Mouse (Mus musculus) c-Kit-negative CD71-positive TER-119-positive erythroid progenitor cells, embryonic 14.5 days (primary cell): ENCODE data around the gene Bud13.

Experiments used
- DNase-seq: peaks from one replicate; pipeline ENCODE4 v3.0.0-alpha.2; 2013; ENCODE audit warnings: low read depth, low spot score

The Bud13 gene

DNA sequence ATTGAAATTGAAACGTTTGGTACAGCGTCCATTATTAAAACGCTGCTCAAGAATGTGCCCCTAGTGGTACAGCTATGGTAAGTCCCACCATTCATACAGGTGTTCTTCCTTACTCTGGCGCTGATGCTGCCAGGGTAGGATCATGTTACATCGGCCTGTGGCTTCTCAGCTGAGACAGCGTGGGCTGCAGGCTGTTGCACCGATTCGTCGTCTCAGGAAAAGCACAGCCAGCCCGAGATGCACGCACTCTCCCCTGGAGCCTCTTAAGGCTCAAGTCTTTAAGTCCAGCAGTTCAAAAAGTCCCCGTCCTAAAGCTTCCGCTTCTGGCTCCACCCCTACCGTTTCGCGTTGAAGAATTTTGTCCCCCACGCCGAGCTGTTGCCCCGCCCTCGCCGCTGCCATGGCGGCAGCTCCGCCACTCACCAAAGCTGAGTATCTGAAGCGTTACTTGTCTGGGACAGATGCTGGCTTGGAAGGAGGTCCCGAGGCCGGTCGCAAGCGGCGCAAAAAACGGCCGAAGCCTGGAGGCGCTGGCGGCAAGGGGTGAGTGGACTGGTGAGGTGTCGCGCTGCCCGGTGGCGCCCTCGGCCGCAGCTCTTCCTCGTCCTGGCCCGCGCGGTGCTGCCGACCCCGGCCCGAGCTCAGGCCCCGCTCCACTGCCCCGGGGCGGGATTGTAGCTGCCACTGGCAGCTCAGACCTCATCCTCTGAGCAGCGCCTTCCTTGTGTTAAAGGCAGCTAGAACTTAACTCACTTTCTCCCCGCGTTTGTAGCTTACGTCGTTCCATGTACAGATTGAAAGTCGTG lies at the start of gene Bud13:
TSS of gene Bud13 (plus strand) at position 378 of the 806 bp plus-strand sequence.
- DNase-seq = peak; percentile 89

DNA sequence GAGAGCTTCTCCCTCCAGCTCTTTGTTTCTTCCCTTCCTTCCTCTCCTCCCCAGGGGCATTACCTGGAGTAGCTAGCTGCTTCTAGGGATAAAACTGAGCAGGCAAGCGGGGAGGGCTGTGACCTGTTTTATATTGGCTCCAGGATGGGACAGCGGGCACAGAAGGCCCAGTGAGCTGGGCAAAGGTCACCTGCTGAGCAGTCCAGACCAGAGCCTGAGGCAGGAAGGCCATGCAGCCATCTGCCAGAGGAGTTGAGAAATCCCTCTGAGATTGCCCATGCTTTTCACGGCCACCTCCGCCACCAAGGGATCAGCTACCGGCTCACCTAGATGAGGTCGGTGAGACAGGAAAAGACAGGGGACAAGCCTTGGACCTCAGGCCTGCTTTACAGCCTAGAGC lies 47.6 kb upstream of the Bud13 start:
- no peak for DNase-seq

DNA sequence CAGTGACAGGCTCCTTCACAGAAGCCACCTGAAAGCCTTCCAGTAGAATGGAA lies 47.4 kb upstream of the Bud13 start, which contains the start of gene Apoc3:
TSS of gene Apoc3 (minus strand) at position 41 of the 53 bp plus-strand sequence.
- no peak for DNase-seq

DNA sequence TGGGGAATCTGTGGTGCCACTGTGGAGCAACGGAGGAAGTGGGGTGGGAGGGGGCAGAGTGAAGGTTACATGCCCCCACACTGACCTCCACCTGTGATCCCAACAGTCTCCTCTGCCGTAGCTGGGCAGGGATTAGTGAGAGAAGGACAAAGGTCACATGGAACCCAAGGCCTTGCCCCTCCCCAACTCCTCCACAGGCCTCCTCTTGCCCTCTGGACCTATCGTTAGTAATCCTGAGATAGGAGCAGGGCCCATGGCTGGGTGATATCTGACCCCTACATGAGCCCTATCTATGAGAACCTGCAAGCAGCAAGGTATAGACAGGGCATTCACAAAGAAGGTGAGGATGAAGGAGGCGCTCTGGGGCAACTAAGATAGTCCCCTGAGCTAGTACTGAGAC lies 47.2 kb upstream of the Bud13 start:
- no peak for DNase-seq

DNA sequence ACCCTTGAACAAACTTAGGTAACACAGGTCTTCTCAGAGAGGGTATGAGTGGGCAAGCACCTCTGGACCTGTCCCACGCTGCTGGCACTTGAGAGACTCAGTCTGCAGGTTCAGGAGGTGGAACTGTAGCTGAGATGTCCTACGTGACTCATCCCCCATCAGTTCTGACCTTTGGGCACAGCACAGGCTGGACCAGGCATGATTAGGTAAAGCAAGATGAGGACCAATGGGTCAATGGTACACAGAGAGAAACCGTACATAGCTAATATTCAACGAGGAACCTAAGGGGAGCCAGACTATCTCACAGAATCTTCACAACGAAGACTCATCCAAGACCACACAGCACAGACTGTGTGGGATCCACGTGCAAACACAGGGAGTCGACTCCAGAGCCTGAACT lies 44.0 kb upstream of the Bud13 start:
- DNase-seq = no peak

DNA sequence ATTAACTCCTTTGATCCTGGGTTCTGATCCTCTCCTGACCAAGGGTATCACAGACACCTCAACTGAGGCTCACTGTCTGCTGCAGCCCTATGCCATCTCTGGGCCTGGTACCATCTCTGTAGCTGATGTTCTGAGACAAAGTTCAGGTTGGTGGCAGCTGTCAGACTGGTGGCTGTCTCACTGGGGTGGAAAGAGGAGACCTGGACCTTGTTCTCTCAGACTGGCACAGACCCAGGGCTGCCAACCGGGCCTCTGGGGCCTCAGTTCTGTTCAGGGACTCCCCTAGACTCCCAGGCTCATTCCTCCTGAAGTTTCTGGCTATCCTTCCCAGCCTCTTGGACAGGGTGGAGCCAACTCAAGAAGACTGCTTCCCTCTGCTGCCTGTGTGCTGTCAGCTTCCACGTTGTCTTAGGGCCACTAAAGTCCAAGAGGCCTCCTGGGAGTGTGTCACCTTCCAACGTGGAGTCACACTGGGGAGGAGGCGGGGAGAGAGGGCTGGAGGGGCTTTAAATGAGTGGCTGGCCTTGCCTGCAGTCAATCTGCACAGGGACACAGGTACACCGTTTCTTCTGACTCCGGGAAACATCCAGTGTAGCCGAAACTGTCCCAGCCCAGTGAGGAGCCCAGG lies 42.2 kb upstream of the Bud13 start, which contains the start of gene Apoa4:
TSS of gene Apoa4 (plus strand) at position 171 of the 628 bp plus-strand sequence.
- DNase-seq = no peak

DNA sequence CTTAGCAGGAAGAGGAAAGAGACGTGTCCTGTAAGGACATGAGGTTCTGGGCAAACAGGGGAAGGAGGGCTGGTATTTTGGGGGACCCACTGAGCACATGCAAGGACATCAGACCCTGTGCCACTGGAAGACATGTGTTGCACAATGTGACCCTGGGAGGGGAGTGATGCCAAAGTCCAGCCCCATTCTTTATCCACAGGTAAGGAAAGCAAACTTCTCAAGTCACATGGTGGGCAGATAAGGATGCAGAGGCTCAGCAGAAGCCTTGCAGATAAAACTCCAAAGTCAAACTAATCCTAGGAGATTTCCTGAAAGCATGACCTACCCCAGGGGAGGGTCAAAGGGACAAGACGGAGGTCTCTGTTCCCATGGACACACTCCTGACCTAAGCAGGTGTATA lies 41.0 kb upstream of the Bud13 start:
- DNase-seq = no peak

DNA sequence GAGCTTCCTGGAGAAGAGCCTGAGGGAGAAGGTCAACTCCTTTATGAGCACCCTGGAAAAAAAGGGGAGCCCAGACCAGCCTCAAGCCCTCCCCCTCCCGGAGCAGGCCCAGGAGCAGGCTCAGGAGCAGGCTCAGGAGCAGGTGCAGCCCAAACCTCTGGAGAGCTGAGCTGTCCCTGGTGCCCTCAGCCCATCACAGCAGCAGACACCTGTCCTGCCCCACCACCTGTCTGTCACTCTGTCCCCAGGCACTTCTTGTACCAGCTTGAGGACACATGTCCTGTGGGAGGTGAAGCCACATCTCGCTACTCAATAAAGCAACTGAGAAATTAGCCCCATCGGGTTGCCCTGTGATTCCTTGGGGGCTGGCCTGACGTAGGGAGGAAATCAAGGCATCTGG lies 39.7 kb upstream of the Bud13 start:
- no peak for DNase-seq

DNA sequence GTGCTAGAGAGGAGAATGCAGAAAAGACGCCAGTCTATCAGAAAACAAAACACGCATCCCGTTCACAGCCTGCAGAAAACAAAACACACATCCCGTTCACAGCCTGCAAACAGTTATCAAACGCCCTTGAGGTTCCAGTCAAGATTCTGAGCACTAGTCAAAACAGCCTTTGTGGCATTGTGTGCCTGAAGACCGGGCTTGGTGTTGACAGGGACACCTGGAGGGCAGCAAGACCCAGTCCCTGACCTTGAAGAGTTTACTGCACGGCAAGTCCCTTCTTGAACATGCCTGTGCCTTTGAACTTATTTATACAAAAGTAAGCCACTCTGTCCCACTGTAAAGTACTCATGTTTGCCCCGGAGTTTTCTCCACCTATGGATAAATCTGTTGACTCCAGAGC lies 39.2 kb upstream of the Bud13 start:
- no peak for DNase-seq

DNA sequence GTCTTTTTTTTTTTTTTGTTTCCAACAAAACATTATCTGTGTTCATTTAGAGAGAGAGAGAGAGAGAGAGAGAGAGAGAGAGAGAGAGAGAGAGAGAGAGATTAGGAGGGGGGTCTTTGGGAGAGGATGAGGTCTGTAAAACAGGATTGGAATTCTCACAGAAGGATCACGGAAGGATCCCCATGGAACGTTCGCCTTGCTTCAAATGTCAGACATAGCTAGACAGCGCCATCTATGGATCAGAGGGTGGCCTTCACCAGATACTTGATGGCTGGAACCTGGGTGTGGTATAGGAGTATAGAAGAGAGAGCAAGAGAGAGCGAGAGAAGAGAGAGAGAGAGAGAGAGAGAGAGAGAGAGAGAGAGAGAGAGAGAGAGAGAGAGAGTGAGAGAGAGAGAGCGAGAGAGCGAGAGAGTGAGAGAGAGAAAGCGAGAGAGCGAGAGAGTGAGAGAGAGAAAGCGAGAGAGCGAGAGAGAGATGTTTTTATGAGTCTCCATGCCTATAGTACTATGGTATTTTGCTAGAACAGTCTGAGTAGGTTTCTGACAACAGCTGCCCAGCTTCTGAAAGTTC lies 36.0 kb upstream of the Bud13 start:
- DNase-seq = peak; percentile 12

DNA sequence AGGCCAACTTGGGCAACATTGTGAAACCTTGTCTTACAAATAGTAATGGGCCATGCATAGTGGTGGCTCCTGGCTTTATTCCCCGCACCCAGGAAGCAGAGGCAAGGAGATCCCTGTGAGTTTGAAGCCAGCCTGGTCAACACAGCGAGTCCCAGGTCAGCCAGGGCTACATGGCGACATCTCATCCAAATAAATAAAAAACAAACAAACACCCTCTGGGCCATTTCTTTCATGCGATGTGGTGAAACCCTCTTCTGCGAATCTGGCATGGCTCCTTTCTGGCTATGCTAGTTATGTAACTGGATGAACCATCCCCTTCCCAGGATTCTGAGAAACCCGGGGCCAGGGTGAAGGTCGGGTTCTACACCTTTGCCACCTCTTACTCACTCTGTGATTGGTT lies 26.6 kb upstream of the Bud13 start:
- no peak for DNase-seq

DNA sequence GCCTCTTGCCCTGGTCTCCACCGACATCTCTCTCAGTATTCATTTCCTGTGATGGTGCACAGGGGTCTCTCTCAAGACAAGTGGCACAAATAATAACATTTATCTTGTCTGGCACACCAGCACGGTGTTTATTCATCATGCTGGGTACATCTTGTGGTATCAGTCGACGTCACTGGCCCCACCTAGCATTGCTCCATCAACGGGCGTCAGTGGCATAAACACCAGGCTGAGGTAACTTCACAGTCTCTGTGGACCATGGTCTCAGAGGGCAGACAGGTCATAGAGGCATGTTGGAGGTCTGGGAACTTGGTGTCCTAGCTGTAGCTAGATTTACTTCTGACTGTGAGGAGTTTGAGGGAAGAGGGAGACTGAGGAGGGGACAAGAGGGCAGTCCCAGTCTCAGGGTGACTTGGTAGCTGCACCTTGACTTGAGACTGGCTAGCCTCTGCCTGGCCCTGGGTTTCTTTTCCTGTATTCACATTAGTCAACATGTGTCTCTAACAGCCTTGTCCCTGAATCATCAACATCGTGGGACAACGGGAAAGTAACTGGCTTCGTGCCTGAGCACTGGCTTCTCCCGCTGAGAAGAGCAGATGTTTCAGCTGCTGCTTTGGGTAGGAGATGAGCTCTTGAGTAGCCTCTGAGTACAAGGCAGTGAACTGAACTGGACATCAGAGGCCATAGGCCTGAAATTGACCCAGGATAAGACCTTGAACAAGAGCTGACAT lies 26.0 kb upstream of the Bud13 start:
- no peak for DNase-seq

DNA sequence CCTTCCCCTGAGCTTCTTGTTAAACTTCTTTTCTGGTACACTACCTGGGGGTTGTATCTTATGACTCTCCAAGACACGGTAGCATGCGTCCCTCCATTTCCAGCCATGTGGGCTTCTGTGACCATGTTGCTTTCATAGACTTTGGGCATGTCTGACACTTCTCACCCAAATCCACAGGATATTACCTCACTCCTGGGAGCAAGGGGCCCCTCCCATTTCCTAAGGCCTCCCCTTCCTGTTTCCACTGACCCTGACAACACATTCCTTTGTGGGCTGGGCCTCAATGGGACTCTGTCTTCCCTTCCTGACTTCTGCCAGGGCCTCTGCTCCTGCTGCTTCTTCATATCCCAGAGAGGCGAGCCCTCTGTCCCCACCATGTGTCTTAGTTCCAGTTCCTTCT lies 25.3 kb upstream of the Bud13 start:
- no peak for DNase-seq

DNA sequence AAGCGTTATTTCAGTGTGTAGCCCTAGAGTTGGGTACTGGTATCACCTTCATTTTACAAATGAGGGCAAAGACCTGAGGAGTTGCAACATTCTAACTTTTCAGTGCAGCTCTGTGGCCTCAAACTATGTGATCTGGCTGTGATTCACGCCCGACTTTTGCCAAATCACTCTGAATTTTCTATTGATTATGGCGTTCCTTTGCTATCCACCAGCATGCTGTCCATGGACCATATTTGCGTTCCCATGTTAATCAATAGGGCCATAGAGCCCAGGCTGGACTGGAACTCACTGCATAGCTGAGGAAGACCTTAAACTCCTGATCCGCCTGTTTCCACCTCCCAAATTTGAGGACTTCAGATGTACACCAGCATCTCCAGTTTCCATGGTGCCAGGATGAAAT lies 23.7 kb upstream of the Bud13 start:
- no peak for DNase-seq

DNA sequence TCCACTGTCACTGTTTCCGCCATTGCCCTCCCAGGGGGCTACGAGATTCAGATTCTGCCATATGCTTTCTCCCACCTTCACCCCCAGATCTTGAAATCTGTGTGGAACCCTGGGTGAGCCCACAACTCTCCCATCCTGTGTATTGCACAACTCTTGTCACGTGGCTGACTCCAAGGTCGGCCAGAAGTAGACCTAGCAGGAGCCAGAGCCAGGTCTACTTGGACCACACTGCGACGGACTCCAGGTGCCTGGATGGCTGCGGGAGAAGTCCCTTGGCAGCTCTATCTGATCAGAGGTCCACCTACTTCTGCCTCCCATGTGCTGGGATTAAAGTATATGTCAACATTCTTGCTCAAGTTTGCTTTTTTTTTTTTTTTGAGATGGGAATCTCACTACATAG lies 21.7 kb upstream of the Bud13 start:
- no peak for DNase-seq

DNA sequence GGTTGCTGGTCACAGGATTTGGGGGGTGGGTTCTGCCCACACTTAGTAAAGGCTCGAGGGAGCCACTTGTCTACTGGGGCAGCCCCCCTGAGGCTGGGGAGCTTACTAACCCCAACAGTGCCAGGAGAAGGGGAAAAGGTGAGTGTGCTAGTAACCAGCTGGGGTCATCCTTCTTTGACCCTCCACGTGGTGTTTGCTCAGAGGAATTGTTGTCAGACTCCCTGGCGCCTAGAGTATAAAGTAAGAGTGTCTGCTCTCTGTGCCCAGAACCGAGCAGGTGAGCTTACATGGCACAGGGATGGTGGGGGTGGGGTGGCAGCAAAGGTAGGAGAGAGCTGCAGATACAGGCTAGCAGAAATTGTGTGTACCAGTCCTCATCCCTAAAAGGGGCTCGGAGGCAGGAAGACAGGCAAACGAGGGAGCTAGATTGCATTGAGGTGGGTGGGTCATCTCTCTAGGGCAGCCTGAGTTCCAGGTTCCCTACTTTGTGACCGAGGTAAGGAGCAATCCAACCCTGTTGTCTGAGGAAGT lies 14.4 kb upstream of the Bud13 start, which contains the start of gene Apoa5:
TSS of gene Apoa5 (plus strand) at position 291 of the 531 bp plus-strand sequence.
- no peak for DNase-seq

DNA sequence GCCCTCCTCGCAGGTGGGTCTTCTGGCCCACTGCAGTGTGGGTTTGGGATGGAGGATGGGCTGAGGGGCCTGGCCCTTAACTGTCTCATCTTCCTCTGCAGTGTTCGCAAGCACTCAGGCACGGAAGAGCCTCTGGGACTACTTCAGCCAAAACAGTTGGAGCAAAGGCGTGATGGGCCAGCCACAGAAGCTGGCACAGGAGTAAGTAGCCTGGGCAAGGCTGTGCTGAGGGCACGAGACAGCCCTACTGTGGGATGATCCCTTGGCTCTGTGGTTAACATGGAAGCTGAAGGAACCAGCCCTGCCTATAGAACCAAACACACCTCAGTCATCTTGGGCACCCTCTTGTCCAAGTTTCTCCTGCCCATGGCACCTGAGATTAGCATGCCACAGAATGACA lies 13.7 kb upstream of the Bud13 start:
- no peak for DNase-seq

DNA sequence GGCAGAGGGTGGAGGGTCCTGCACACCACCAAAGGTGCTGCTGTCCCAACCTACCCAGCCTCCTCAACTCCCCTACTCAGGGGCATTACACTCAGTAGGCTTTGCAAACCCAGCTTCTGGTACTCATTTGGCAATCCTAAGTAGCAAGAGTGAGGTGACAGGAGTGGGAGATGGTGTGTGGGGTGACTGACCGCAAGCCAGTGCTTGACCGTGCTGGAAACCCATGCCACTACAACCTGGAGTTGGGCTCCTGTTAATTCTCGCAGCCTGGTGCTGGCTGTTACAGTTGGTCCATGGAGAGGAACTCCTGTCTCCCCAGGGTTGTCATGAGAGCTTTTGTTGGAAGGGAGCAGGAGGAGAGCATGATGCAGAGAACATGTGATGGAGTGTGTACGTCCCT lies 12.0 kb upstream of the Bud13 start:
- no peak for DNase-seq

DNA sequence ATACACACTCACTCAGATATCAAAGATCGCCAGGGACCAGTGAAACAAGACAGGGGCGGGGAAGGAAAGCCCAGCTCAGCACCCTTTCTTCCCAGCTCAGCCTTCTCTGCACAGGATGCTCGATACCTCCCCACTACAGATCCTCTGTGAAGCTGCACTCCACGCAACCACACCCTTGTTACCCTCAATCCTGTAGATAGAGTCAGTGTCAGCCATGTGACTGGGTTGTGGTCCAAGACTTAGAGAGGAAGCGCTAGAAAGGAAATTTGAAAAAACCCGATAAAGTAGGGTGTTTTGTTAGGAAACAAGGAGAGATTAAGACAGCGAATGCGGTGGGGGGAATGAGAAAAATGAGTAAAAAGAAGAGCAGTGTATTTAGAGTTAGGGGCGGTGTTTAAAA lies 10.7 kb upstream of the Bud13 start:
- DNase-seq = no peak

DNA sequence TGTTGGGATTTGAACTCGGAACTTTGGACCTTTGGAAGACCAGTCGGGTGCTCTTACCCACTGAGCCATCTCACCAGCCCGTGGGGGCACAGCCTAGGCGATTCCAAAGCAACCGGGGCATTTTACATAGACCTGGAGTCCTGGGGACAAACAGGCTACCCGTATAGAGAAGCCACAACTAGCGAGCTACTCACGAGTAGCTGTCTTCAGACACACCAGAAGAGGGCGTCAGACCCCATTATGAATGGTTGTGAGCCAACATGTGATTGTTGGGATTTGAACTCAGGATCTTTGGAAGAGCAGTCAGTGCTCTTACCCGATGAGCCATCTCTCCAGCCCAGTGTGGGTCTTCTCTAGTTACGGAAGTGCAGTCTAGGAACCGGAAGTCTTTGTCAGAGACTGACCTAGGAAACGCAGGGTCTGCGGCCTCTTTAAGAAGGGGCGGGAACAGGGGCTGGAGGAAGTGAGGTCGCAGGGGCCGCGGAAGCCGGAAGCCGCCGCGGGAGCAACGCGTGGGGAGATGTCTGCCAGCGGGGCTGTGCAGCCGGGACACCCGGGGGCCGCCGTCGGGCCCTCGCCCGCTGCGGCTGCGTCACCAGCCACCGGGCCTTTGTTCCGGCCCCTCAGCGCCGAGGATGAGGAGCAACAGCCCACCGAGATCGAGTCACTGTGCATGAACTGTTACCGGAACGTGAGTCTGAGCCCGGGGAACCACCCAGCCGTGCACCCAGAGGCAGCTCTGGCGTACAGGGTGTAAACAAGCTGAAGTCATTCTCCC lies 9.9 kb upstream of the Bud13 start, which contains the start of gene Zpr1:
TSS of gene Zpr1 (plus strand) at position 388 of the 778 bp plus-strand sequence.
- DNase-seq = peak; percentile 64

DNA sequence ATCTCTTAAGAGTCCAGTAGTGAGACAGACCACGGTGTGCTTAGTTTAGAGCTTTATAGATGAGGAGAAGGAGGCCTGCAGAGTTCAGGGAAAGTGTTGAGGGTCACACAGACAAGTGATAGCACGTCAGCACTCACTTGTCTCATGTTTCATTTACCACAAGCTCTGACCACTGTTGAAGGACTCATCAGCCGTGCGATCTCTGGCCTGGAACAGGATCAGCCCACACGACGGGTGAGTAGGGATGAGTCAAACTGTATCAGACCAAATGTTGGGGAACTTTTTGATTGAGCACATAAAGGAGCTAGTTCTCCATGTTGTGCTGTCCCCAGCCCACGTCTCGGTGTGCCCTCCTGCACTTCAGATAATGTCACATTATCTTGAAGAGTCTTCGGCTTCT lies 8.3 kb upstream of the Bud13 start:
- no peak for DNase-seq

DNA sequence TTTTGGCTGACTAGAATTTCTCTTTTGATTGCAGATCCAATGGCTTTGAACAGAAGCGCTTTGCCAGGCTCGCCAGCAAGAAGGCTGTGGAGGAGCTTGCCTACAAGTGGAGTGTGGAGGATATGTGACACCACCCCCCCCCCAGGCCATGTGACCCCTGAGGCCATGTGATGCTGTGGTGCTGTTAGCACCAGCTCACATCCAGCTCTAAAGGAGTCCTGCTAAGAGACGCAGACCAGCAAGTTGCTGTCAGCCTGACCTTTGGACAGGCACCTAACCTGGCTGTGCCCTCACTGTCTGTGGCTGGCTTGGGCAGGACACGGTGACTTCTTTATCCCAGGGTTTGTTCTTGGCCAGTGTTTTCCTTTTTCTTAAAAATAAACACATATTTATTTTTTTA lies 15.6 kb downstream of the Bud13 start:
- no peak for DNase-seq
